Mouse (Mus musculus) hindbrain, embryonic 16.5 days (tissue): Measurements from ENCODE around the gene Camta1. TPM values are rescaled to one million over a fixed set of nuclear protein-coding genes. Genes with fewer than 3 reads are reported as not detected.

ENCODE experiments used
- ATAC-seq: fragments of 200-750 bp; cut with Nextera tagmentation; 2 replicates; pipeline ENCODE4 v1.8.0; 2017; ENCODE audit warnings: moderate TSS enrichment, moderate library complexity
- H3K27ac ChIP-seq: fragments of 300-500 bp; sonication (generic); 2 replicates; pipeline ENCODE4 v1.5.1; 2014; ENCODE audit warnings: low read depth, mild to moderate bottlenecking, control low read depth, low read length, moderate library complexity
- H3K27me3 ChIP-seq: fragments of 300-500 bp; sonication (generic); replicated peaks from 2 replicates; pipeline ENCODE4 v1.6.1; 2014; ENCODE audit warnings: low read length; ENCODE audit not compliant: control insufficient read depth, insufficient read depth
- H3K36me3 ChIP-seq: fragments of 300-500 bp; sonication (generic); 2 replicates; pipeline ENCODE4 v1.6.1; 2014; ENCODE audit warnings: mild to moderate bottlenecking, low read length, moderate library complexity, mixed read lengths; ENCODE audit not compliant: control insufficient read depth, insufficient read depth
- H3K4me1 ChIP-seq: fragments of 300-500 bp; sonication (generic); 2 replicates; pipeline ENCODE4 v1.6.1; 2014; ENCODE audit warnings: low read depth, low read length; ENCODE audit not compliant: control insufficient read depth, insufficient read depth
- H3K4me2 ChIP-seq: fragments of 300-500 bp; sonication (generic); 2 replicates; pipeline ENCODE4 v1.6.1; 2014; ENCODE audit warnings: mild to moderate bottlenecking, low read length, control low read depth, moderate library complexity
- H3K4me3 ChIP-seq: fragments of 300-500 bp; sonication (generic); 2 replicates; pipeline ENCODE4 v1.5.1; 2014; ENCODE audit warnings: mild to moderate bottlenecking, low read length, control low read depth, moderate library complexity
- H3K9ac ChIP-seq: fragments of 300-500 bp; sonication (generic); 2 replicates; pipeline ENCODE4 v1.6.1; 2014; ENCODE audit warnings: low read depth, mild to moderate bottlenecking, control low read depth, low read length, moderate library complexity
- H3K9me3 ChIP-seq: fragments of 300-500 bp; sonication (generic); 2 replicates; pipeline ENCODE4 v1.6.1; 2014; ENCODE audit warnings: mild to moderate bottlenecking, low read length, moderate library complexity; ENCODE audit not compliant: control insufficient read depth
- WGBS: fragments of 180-500 bp; shearing (Covaris S2); extraction: QIAGEN DNeasy Blood & Tissue Kit; methylation state at CpG from one replicate; pipeline ENCODE4 v1.1.7; 2014; 5-methylcytosine and 5-hydroxymethylcytosine counted together
- polyA plus RNA-seq: library from polyadenylated mRNA; unstranded; fragments of >200 nt; fragmentation: Nextera tagmentation; extraction: Ambion mirVana; gene quantifications from 2 replicates; pipeline ENCODE4 v1.2.1, GENCODE M21; 2015

Camta1 gene
- polyA plus RNA-seq, 1 experiment from 2014 or later, result 153 TPM

DNA sequence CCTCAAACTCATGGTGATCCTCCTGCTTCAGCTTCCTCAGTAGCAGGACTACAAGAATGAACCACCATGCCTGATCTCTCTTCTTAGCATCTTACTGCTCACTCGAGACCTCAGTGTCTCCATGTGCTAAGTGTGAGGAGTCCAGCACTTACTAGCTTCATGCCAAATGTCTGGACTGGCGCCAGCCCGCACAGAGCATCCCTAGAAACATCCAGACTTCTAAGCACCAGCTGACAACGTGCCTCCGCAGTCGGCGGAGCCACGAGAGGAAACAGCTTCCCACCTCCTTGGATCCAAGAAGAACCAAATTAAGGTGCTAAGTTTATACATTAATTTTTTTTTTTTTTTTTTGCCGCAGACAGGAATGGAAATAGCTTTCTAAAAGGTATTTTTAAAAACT is 661.4 kb downstream of the Camta1 start:
- no peaks in the 10 kb centered on the region for H3K36me3 ChIP-seq
- H3K4me2 ChIP-seq, result no peak overlapping the region
- H3K27ac ChIP-seq, result no peak overlapping the region
- H3K9ac ChIP-seq, result no peak overlapping the region
- H3K27me3 ChIP-seq, result no peaks in the 10 kb centered on the region
- WGBS, result 75% methylated on average over 9 of the region's 9 CpGs
- no peak overlapping the region for H3K4me3 ChIP-seq
- H3K9me3 ChIP-seq, result no peaks in the 10 kb centered on the region
- no peaks in the 10 kb centered on the region for H3K4me1 ChIP-seq
- no peak for ATAC-seq

- no peak overlapping the region for H3K4me3 ChIP-seq
- WGBS, result 48% methylated on average over 10 of the region's 10 CpGs
- no peaks in the 10 kb centered on the region for H3K27me3 ChIP-seq
- H3K4me2 ChIP-seq, result no peak overlapping the region
- H3K4me1 ChIP-seq, result peaks cover 6% of the 10 kb centered on the region
- H3K36me3 ChIP-seq, result no peaks in the 10 kb centered on the region
- ATAC-seq, result no peak
- no peak overlapping the region for H3K9ac ChIP-seq
- no peaks in the 10 kb centered on the region for H3K9me3 ChIP-seq
- peak overlapping the region; percentile 46 for H3K27ac ChIP-seq
Measured at GRCm38 (mm10) chr4:151195126-151195525, 666.5 kb downstream of the Camta1 start.

DNA sequence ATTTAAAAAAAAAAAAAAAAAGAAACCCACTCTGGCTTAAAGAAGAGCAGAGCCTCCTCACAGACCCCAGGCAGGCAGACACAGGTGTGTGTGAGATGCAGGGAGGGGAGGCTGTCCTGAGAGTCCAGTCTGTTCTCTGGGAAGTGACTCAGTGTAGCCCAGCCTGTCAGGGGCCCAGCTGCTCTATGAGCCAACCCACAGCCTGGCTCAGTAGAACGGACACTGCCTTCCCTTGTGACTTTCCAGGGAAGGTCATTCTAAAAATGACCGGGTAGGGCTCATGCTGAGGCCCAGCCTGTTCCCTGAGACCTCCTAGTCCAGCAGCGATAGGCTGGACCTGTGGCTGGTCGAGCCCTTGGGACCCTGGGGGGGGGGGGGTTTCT is 667.0 kb downstream of the Camta1 start:
- Histone ChIP-seq H3K4me2 (no peak overlapping the region), H3K27ac (peak overlapping the region; percentile 46), H3K27me3 (no peaks in the 10 kb centered on the region), H3K36me3 (no peaks in the 10 kb centered on the region), H3K9me3 (no peaks in the 10 kb centered on the region), H3K9ac (no peak overlapping the region), H3K4me3 (no peak overlapping the region), H3K4me1 (peaks cover 6% of the 10 kb centered on the region)
- 30% methylated on average over 4 of the region's 4 CpGs for WGBS
- peak; percentile 68 for ATAC-seq

DNA sequence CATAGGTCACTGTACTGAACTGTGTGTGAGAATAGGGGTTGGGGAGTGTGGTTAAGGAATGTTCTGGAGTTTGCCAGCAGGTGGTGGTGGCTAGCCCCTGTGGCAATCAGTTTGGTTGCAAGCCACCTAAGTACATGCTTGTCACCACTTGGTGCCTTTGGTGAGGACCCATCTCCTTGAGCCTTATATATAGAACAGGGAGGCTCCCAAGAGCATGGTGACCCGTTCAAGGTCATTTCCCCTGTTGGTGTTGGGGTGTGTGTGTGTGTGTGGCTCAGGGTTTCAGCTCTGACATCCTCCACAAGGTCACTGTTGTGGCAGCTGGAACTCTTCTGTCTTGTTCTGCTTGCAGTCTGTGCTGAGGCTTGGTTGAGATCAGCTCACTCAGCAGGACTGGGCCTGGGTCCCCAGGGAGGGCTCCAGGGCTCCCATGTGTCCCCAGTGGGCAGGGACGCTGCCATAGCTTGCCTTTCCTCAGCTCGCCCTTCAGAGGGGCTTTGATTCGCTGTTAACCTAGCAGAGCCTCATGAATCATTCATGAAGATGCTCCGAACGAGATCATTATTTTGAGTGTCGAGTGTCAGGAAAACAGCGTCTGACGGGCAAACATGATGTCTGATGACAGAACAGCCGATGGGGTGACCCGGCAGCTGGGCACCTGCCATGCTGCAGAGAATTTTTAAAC is 667.5 kb downstream of the Camta1 start:
- peak; percentile 48 for ATAC-seq
- no peaks in the 10 kb centered on the region for H3K9me3 ChIP-seq
- no peak overlapping the region for H3K4me2 ChIP-seq

GRCm38 (mm10) chr4:151186447-151186846 is 675.2 kb downstream of the Camta1 start:
- peak; percentile 58; the same call in 1 of the 2 replicates for ATAC-seq
- Histone ChIP-seq H3K27me3 (peaks cover 7% of the 10 kb centered on the region), H3K36me3 (no peaks in the 10 kb centered on the region), H3K4me3 (no peak overlapping the region), H3K9me3 (no peaks in the 10 kb centered on the region), H3K27ac (peak overlapping the region; percentile 45; the same call in 1 of the 2 replicates), H3K9ac (no peak overlapping the region), H3K4me1 (peaks cover 4% of the 10 kb centered on the region; the same call in 1 of the 2 replicates), H3K4me2 (no peak overlapping the region)
- 9% methylated on average over 8 of the region's 8 CpGs for WGBS

More for the DNA sequence above, 667.5 kb downstream of the Camta1 start:
- WGBS, result 11% methylated on average over 11 of the region's 11 CpGs
- Histone ChIP-seq H3K4me1 (peaks cover 6% of the 10 kb centered on the region), H3K27me3 (no peaks in the 10 kb centered on the region), H3K4me3 (no peak overlapping the region), H3K27ac (peak overlapping the region; percentile 11; the same call in 1 of the 2 replicates), H3K36me3 (no peaks in the 10 kb centered on the region), H3K9ac (no peak overlapping the region; the same call in 1 of the 2 replicates)

DNA sequence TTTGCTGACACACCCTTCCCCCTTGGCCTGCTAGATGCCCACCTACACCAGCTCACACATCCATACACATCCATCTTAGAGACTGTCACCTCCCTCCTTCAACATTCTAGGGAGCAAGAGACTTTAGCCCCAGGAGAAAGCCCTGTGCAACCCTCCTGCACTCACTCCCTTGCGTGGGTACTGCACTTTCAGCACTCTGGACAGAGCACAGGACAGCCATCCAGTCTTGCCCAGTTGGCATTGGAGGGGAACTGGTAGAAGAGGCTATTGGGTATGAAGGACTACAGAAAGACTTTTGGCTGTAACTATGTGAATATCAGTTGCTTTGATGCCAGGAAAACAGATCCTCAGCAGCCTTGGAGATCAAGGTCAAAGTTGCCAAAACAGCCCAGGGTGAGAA is 675.9 kb downstream of the Camta1 start:
- Histone ChIP-seq H3K4me2 (no peak overlapping the region), H3K4me3 (no peak overlapping the region), H3K4me1 (peaks cover 9% of the 10 kb centered on the region), H3K9ac (no peak overlapping the region), H3K27ac (no peak overlapping the region), H3K9me3 (no peaks in the 10 kb centered on the region), H3K27me3 (peaks cover 7% of the 10 kb centered on the region), H3K36me3 (no peaks in the 10 kb centered on the region)
- WGBS, result 15% methylated on average over 1 of the region's 1 CpGs
- no peak for ATAC-seq

GRCm38 (mm10) chr4:151180394-151180902 is 681.2 kb downstream of the Camta1 start:
- no peak for ATAC-seq
- Histone ChIP-seq H3K4me1 (peaks cover 19% of the 10 kb centered on the region), H3K4me3 (no peak overlapping the region), H3K27ac (no peak overlapping the region), H3K36me3 (no peaks in the 10 kb centered on the region), H3K27me3 (peaks cover 9% of the 10 kb centered on the region), H3K9ac (no peak overlapping the region), H3K9me3 (no peaks in the 10 kb centered on the region), H3K4me2 (no peak overlapping the region)
- WGBS, result 13% methylated on average over 7 of the region's 7 CpGs

- H3K27me3 ChIP-seq, result peaks cover 6% of the 10 kb centered on the region
- H3K4me1 ChIP-seq, result peaks cover 19% of the 10 kb centered on the region
- no peak overlapping the region for H3K4me2 ChIP-seq
- WGBS, result 32% methylated on average over 3 of the region's 3 CpGs
- peak overlapping the region; percentile 16; the same call in 1 of the 2 replicates for H3K27ac ChIP-seq
- no peak overlapping the region for H3K4me3 ChIP-seq
- no peak for ATAC-seq
- no peaks in the 10 kb centered on the region for H3K9me3 ChIP-seq
- H3K36me3 ChIP-seq, result no peaks in the 10 kb centered on the region
- H3K9ac ChIP-seq, result no peak overlapping the region
Measured at GRCm38 (mm10) chr4:151179639-151180038, 682.0 kb downstream of the Camta1 start.

- ATAC-seq, result peak; percentile 87
- Histone ChIP-seq H3K27ac (peak overlapping the region; percentile 37; the same call in 1 of the 2 replicates), H3K4me3 (no peak overlapping the region), H3K36me3 (no peaks in the 10 kb centered on the region), H3K4me1 (peaks cover 19% of the 10 kb centered on the region), H3K4me2 (no peak overlapping the region), H3K9me3 (no peaks in the 10 kb centered on the region), H3K9ac (no peak overlapping the region), H3K27me3 (peaks cover 12% of the 10 kb centered on the region)
- WGBS, result 19% methylated on average over 8 of the region's 8 CpGs
Measured at GRCm38 (mm10) chr4:151178970-151179378, 682.7 kb downstream of the Camta1 start.
